Mouse (Mus musculus) cerebellum, adult 2 months (tissue): Measurements from ENCODE around the gene Arhgdig.

ENCODE experiments used
- CTCF ChIP-seq: fragments of 200-500 bp; IDR thresholded peaks from 2 replicates; pipeline ENCODE4 v1.5.1; 2011; ENCODE audit warnings: low read depth, mild to moderate bottlenecking, control low read depth, low read length, moderate library complexity, borderline replicate concordance; ENCODE audit not compliant: insufficient read depth
- POLR2A ChIP-seq: fragments of 200-500 bp; IDR thresholded peaks from 2 replicates; pipeline ENCODE4 v1.6.1; 2011; ENCODE audit warnings: low read length, control low read depth, borderline replicate concordance; ENCODE audit not compliant: insufficient read depth

GRCm38 (mm10) chr17:26253399-26253798 lies 45.8 kb upstream of the Arhgdig start:
- no peak for TF ChIP-seq CTCF
- TF ChIP-seq POLR2A: no peak
